Mouse (Mus musculus): ENCODE measurements around the gene Cyth4.

Cyth4 gene

DNA sequence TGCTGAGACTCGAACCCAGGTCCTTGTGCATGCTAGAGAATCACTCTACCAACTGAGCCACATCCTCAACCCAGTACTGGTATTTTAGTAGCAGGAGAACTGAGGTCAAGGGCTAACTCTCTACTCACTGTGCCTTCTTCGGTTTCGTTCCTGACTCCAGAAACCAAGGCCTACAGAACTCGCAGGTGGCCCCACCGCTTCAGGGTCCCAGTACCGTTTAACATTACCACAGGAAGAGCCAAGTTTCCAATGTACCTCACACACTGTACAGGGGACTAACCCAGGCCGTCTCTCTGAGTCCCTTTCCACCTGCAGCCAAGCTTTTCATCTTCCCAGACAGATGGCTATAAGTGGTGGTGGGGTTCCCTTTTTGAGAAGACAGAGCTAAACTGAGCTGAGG, 11.4 kb upstream of the Cyth4 start:
- no peak for DNase-seq (ENCODE audit: low read depth, low spot score)

DNA sequence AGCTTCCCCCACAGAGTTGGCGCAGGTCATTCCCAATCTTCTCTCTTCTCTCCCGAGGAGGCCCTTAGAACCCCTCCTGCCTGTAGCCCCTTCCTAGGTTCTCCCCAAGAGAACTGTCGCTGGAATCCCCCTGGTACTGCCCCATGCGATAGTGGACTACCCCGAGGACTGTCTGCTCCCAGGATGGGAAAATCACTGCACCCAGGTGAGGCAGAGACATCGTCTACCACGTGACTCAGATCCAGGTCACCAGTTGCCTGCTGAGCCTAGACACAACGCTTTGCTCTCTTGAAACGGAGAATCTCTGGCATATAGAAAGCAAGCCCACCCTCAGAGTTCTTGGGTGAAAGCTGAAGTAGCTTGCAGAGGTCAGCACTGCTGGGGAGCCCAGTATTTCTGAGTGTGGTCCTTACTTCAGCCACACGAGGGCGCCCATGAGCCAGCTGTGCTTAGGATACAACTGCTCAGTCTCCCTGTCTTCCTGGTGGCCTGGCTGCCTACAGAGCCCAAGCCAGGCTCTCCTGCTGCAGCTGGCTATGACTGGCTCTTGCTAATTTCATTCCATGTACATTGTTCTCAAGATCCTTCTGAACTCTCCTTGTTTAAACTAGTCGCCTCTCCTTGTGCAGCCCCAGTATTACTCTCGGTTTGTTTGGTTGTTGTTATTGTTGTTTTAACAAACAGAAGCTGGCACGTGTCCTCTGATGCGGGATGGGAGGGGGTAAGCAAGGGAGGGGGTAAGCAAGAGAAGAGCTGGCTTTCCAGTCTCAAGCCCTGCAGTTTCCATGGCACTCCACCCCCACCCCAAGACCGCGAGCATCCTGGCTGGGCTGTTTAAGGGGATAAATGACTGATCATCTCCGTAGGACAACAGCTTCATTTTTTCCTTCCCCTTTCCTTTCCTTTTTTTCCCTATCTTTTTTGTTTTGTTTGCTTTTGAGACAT, 9.5 kb upstream of the Cyth4 start:
- DNase-seq (ENCODE audit: low read depth, low spot score) = peak; percentile 57

DNA sequence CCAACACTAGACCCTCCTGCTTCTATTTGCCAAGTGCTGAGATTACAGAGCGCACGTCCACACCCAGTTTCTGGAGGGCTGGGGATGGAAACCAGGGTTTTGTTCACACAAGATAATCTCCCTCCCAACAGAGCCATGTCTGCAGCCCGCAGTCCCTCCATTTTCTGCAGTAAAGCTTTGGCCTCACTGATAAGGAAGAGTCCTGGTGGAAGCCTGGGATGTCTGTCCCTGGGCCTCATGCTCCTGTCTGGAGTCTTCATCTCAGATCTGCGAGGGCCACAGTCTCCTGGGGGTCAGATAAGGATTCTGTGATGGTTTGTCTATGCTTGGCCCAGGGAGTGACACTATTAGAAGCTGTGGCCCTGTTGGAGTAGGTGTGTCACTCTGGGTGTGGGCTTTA, 8.8 kb upstream of the Cyth4 start:
- DNase-seq (ENCODE audit: low read depth, low spot score) = no peak

GRCm38 (mm10) chr15:78588900-78589299, 7.9 kb upstream of the Cyth4 start:
- no peak for DNase-seq (ENCODE audit: low read depth, low spot score)

DNA sequence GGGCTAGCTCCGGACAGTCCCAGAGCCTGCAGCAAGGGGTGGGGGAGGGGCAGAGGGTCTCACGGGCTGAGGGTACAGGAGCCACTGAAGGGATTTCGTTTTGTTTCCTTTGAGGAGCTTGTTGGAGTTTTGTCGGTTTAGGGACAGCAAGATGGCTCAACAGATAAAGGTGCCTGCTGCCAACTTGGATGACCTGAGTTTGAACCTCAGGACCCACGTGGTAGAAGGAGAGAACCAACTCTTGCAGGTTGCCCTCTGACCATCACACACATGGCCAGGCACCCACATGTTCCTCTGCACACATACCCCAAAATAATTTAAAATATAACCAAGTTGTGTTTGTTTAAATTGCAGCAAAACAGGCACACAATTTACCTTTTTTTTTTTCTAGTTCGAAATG, 6.9 kb upstream of the Cyth4 start:
- DNase-seq (ENCODE audit: low read depth, low spot score) = no peak

DNA sequence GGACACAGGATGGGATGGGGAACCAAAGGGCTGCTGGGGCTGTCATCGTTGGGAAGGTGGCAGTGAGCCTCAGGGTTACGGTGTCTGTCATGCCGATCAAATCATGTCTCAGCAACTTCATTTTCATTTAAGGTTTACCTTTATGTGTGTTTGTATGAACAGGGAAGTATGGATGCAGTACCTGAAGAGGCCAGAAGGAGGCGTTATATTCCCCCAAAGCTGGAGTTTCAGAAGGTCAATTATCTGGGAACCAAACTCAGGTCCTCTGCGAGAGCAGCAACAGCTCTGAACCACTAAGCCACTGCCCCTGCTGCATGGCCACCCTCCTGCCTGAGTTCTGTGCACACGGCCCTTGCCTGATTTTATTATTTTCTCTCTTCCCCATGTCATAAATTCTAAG, 6.1 kb upstream of the Cyth4 start:
- DNase-seq (ENCODE audit: low read depth, low spot score) = no peak

DNA sequence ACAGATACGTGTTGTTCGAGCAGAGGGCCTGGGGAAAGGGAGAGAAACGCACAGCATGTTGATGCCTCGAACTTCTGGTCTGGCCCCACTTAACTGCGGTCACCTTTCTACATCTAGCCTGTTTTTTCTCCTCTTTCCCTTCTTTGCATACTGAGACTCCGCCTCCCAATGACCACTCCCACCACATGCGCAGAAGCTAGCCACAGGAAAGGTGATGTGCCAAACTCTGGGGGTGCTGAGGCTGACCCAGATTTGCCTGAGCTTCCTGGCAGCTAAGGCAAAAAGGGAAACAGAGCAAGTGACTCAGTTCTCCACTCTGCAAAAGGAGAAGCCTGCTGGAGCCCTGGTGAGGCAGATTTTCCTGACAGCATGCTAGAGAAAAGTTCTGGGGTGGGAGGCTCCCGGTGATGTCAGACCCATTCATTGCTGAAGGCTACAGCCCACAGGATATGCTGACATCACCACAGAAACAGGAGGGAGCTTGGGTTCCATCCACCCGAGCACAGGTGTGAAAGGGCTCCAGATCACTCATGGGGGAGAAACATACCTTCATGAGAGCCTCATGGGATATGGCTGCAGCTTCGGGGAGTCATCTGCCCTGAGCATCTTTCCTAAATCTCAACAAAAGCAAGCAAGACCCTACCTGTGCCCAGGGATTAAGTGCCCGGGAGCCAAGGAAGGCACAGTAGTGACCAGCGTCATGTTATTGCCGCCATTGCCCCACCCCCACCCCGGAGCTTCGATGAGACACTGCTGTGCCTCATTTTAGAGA, 5.0 kb upstream of the Cyth4 start:
- DNase-seq (ENCODE audit: low read depth, low spot score) = no peak

- no peak for DNase-seq (ENCODE audit: low read depth, low spot score)
These were observed 4.3 kb upstream of the Cyth4 start for GRCm38 (mm10) chr15:78592452-78592968.

DNA sequence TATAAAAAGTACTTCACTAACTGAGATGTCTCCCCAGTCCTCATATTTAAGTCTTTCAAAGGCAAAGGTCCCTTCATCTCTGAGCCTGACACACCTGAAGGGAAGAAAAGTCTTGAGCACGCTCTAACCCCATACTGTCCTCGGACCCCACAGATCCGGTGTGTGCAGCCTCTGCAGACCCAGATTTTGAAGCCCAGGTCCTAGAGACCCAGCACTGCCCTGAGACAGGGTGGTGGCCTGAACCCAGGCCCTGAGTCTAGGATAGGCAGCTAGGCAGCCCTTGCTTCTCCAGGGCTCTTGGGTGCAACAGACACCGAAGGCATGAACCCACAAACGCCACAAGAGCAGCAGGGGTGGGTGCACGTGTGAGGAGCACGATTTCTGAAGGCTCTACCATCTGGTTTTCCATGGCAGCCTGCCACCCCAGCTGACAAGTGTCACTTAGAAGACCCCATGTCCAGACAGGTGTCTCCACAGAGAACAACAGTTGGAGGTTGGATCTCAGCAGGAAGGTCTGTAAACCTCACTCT, 2.9 kb upstream of the Cyth4 start:
- DNase-seq (ENCODE audit: low read depth, low spot score) = no peak

DNA sequence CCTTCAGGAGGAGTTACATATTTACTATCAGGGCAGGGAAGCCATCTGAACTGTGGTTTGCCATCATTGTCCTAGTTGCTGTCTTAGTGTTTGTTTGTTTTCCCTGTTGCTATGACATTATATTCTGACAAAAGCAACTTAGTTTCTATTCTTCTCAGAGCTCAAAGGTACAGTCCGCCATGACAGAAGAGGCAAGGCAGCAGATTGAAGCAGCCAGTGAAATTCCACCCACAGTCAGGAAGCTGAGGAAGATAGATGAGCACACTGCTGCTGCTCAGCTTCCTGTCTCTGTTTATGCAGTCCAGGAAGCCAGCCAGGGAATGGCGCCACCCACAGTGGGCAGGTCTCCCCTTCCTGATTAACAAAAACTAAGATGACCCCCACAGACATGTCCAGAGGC, 2.0 kb upstream of the Cyth4 start:
- no peak for DNase-seq (ENCODE audit: low read depth, low spot score)

DNA sequence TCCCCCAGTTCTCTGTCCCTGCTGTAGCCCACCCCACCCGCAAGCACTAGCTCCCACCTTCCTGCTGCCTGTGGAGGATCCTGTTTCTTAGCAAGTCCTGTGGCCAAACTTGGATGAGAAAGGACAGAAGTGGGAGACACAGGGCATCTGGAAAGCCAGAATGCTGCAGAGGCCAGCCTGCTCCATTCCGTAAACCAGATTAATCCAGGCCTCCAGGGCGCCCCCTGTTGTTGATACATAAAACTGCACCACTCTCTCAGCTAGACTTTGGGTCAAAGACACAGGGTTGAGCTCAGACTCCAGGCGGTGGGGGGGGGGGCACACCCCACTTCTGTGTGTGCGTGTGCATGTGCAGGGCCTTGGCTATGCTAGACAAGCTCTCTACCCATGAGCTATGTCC, 1.4 kb upstream of the Cyth4 start:
- no peak for DNase-seq (ENCODE audit: low read depth, low spot score)

- no peak for DNase-seq (ENCODE audit: low read depth, low spot score)
These were observed 343 bp upstream of the Cyth4 start for GRCm38 (mm10) chr15:78596504-78596903.

DNA sequence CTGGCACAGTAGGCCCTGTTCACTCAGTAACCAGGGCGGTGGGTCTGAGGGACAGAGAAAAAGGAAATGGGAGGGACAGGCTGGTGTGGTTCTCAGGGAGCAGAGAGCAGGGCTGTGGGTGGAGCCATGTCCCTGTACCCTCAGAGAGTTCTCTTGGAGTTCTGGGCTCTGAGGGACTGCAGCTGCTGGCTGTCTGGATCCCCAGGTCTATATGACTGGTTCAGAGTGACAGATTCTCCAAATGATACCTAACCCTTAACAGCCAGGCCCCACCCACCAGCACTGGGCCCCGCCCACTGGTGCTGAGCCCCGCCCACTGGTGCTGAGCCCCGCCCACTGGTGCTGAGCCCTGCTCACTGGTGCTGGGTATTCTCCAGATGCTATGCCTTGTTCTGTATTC, 882 bp downstream of the Cyth4 start:
- DNase-seq (ENCODE audit: low read depth, low spot score) = no peak

DNA sequence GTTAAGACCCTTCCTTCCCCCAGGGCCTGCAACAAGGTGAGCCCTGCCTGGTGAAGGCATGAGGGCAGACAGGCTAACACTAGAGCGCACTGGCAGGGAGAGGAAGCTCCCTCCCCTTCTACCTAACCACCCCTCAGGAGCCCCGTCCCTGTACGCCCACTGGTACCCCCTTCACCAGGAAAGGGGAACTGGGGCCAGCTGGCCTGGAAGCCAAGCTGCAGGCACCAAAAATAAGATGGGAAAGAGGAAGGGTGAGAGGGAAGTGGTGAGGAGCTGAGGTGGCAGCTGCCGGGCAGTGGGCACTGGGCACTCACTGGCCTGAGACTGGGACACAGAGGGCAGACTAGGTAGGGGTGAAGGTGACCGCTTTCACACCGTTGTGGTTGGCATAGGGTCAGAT, 2.3 kb downstream of the Cyth4 start:
- no peak for DNase-seq (ENCODE audit: low read depth, low spot score)

- DNase-seq (ENCODE audit: low read depth, low spot score) = no peak
These were observed 2.8 kb downstream of the Cyth4 start for GRCm38 (mm10) chr15:78599529-78600193.

- DNase-seq (ENCODE audit: low read depth, low spot score) = no peak
These were observed 4.3 kb downstream of the Cyth4 start for GRCm38 (mm10) chr15:78601180-78601579.

- no peak for DNase-seq (ENCODE audit: low read depth, low spot score)
These were observed 7.4 kb downstream of the Cyth4 start for GRCm38 (mm10) chr15:78604255-78604654.

- no peak for DNase-seq (ENCODE audit: low read depth, low spot score)
These were observed 8.5 kb downstream of the Cyth4 start for GRCm38 (mm10) chr15:78605371-78605791.

GRCm38 (mm10) chr15:78606059-78606458, 9.2 kb downstream of the Cyth4 start:
- no peak for DNase-seq (ENCODE audit: low read depth, low spot score)

DNA sequence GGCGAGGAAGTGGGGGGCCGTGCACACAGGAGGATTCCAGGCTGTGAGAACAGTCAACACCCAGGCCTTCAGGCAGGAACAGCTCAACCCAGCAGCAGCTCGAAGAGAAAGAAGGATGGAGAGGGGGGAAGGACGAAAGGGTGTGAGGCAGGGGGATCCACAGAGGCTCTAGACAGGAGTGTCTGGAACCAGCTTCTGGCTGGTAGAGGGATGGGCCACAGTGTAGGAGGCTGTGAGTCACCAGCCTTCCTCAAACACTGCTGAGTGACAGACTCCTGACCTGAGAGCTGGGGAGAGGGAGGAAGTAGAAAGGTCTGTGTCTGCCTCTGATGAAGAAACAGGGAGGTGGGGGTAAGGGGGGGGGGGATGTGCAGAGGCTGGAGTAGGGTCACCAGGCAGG, 10.6 kb downstream of the Cyth4 start:
- DNase-seq (ENCODE audit: low read depth, low spot score) = no peak

DNA sequence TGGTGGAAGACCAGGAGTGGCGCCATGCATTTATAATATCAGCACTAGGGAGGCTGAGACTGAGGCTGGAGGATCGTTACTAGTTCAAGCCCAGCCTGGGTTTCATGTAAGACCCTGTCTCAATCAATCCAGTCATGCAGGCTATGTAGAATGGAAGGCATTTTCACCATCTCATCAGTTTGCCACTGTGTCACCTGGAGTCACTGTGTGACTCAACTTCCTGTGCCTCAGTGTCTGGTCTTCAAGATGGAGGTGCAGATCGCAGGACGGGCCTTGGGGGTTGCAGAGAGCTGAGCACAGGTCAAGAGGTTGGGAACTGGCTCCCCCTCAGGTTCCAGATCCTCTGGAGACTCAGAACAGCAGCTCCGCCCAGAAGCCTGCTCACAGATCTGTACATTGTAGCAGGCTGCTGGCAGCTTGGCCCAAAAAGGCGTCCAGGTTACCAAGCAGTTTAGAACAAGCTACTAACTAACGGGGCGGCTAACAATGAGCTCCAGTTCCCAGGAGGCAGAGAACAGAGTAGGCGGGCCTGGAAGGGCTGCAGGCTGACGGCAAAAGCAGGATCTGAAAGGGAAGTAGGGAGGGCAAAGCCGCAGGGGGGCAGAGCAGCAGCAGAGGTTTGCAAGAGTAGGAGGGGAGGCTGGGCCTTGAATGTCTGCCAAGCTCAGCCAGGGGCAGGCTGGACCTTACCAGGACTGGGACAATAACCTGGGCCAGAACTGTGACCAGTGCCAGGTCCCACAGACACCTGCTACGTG, 14.0 kb downstream of the Cyth4 start:
- no peak for DNase-seq (ENCODE audit: low read depth, low spot score)
